Mouse (Mus musculus) hindbrain, embryonic 15.5 days (tissue): Measurements from ENCODE around the gene Hcls1. TPM values are rescaled to one million over a fixed set of nuclear protein-coding genes. Genes with fewer than 3 reads are reported as not detected.

ENCODE experiments used
- ATAC-seq: fragments of 200-750 bp; cut with Nextera tagmentation; 2 replicates; pipeline ENCODE4 v1.8.0; 2017; ENCODE audit warnings: low read depth, moderate number of reproducible peaks, moderate TSS enrichment; ENCODE audit not compliant: low FRiP score
- H3K27ac ChIP-seq: fragments of 300-500 bp; sonication (generic); replicated peaks from 2 replicates; pipeline ENCODE4 v1.5.1; 2015; ENCODE audit warnings: mild to moderate bottlenecking, inconsistent platforms
- H3K27me3 ChIP-seq: fragments of 300-500 bp; sonication (generic); 2 replicates; pipeline ENCODE4 v1.6.1; 2015; ENCODE audit warnings: control low read depth, inconsistent platforms
- H3K36me3 ChIP-seq: fragments of 300-500 bp; sonication (generic); 2 replicates; pipeline ENCODE4 v1.6.1; 2015; ENCODE audit warnings: control low read depth, inconsistent platforms
- H3K4me1 ChIP-seq: fragments of 300-500 bp; sonication (generic); replicated peaks from 2 replicates; pipeline ENCODE4 v1.6.1; 2015; ENCODE audit warnings: control low read depth, inconsistent platforms
- H3K4me2 ChIP-seq: fragments of 300-500 bp; sonication (generic); 2 replicates; pipeline ENCODE4 v1.6.1; 2015; ENCODE audit warnings: moderate library complexity, mild to moderate bottlenecking, inconsistent platforms
- H3K4me3 ChIP-seq: fragments of 300-500 bp; sonication (generic); 2 replicates; pipeline ENCODE4 v1.5.1; 2015; ENCODE audit warnings: mild to moderate bottlenecking, inconsistent platforms
- H3K9ac ChIP-seq: fragments of 300-500 bp; sonication (generic); 2 replicates; pipeline ENCODE4 v1.6.1; 2015; ENCODE audit warnings: inconsistent platforms
- H3K9me3 ChIP-seq: fragments of 300-500 bp; sonication (generic); 2 replicates; pipeline ENCODE4 v1.6.1; 2016; ENCODE audit warnings: control low read depth, inconsistent platforms
- WGBS: fragments of 180-500 bp; shearing (Covaris S2); methylation state at CpG from one replicate; pipeline ENCODE4 v1.1.7; 2015; 5-methylcytosine and 5-hydroxymethylcytosine counted together
- polyA plus RNA-seq: library from polyadenylated mRNA; unstranded; fragments of >200 nt; fragmentation: Nextera tagmentation; extraction: Ambion mirVana; gene quantifications from 2 replicates; pipeline ENCODE4 v1.2.1, GENCODE M21; 2015

Hcls1 gene
- polyA plus RNA-seq, 1 experiment from 2014 or later, result 2.1 TPM

GRCm38 (mm10) chr16:36921067-36921613 lies 13.6 kb upstream of the Hcls1 start:
- Histone ChIP-seq H3K4me1 (no peaks in the 10 kb centered on the region), H3K27me3 (no peaks in the 10 kb centered on the region), H3K9me3 (no peaks in the 10 kb centered on the region), H3K36me3 (peaks cover 51% of the 10 kb centered on the region), H3K4me2 (no peak overlapping the region), H3K27ac (no peak overlapping the region), H3K9ac (no peak overlapping the region), H3K4me3 (no peak overlapping the region)
- ATAC-seq, result no peak
- 96% methylated on average over 8 of the region's 8 CpGs for whole genome bisulfite sequencing

DNA sequence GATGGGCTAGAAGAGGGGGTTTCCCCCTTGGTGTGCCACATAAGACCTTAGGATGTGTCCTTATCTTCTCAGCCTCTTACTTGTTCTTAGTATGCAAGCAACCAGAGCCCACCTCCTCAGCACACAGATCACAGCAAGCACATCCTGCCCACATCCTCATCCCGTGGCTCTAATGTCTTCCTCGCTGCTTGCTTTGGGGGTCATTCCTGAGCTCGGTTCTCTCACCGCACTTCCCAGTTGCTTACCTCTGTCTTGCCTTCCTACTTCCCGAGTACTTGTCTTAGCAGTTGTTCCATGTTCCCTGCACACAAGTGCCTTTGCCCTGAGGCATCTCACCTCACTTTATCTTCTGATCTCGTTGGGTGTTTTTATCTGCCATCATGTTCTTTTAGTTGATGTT lies 12.8 kb upstream of the Hcls1 start:
- no peaks in the 10 kb centered on the region for H3K9me3 ChIP-seq
- no peak overlapping the region for H3K27ac ChIP-seq
- H3K36me3 ChIP-seq, result peaks cover 53% of the 10 kb centered on the region
- ATAC-seq, result no peak
- no peaks in the 10 kb centered on the region for H3K4me1 ChIP-seq
- H3K27me3 ChIP-seq, result no peaks in the 10 kb centered on the region
- WGBS, result 93% methylated on average over 6 of the region's 6 CpGs
- H3K4me3 ChIP-seq, result no peak overlapping the region
- no peak overlapping the region for H3K9ac ChIP-seq
- H3K4me2 ChIP-seq, result no peak overlapping the region

GRCm38 (mm10) chr16:36924312-36924711 lies 10.5 kb upstream of the Hcls1 start:
- H3K4me1 ChIP-seq, result no peaks in the 10 kb centered on the region
- 94% methylated on average over 8 of the region's 8 CpGs for WGBS
- no peak overlapping the region for H3K27ac ChIP-seq

DNA sequence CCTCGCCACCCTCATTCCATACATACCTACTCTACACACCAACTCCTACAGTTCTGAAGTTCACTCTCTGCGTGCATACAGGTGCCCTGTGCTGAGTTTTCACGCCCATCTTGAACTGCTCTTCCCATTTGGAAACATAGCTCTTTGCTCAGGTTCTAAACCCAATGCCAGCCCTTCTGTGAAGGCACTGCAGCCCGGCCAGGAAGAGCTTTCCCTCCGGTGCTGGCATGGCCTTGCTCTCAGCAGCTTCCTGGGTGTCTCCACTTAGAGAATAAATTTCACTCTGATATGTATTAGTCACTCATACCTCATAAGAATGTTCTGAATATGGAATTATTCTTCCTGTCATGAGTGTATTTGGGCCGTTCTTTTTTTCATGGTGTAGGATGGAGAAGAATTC lies 9.4 kb upstream of the Hcls1 start:
- no peaks in the 10 kb centered on the region for H3K27me3 ChIP-seq
- H3K9me3 ChIP-seq, result no peaks in the 10 kb centered on the region
- no peak overlapping the region for H3K9ac ChIP-seq
- H3K27ac ChIP-seq, result no peak overlapping the region
- no peak for ATAC-seq
- no peaks in the 10 kb centered on the region for H3K4me1 ChIP-seq
- 93% methylated on average over 6 of the region's 6 CpGs for WGBS
- H3K36me3 ChIP-seq, result peaks cover 45% of the 10 kb centered on the region
- H3K4me3 ChIP-seq, result no peak overlapping the region
- H3K4me2 ChIP-seq, result no peak overlapping the region

More at GRCm38 (mm10) chr16:36924312-36924711, 10.5 kb upstream of the Hcls1 start:
- H3K4me3 ChIP-seq, result no peak overlapping the region
- no peaks in the 10 kb centered on the region for H3K9me3 ChIP-seq
- H3K9ac ChIP-seq, result no peak overlapping the region
- no peak overlapping the region for H3K4me2 ChIP-seq
- peaks cover 45% of the 10 kb centered on the region for H3K36me3 ChIP-seq
- H3K27me3 ChIP-seq, result no peaks in the 10 kb centered on the region
- no peak for ATAC-seq

DNA sequence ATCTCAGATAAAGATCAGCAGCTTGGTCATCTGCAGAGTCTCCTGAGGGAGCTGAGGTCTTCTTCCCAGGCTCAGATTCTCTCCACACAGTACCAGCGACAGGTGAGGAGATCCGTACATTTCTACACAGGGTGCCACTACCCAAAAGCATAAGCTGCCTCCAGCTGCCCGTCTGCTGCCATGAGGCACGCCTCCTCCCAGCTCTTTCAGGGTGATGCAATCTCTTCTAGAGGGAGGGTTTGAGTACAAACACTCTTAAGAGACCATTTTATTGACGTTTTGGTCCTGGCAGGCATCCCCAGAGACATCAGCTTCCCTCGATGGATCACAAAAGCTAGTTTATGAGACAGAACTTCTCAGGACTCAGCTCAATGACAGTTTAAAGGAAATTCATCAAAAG lies 9.0 kb upstream of the Hcls1 start:
- no peaks in the 10 kb centered on the region for H3K9me3 ChIP-seq
- H3K4me3 ChIP-seq, result no peak overlapping the region
- H3K4me2 ChIP-seq, result no peak overlapping the region
- H3K9ac ChIP-seq, result no peak overlapping the region
- H3K27ac ChIP-seq, result no peak overlapping the region
- 93% methylated on average over 6 of the region's 6 CpGs for WGBS
- no peaks in the 10 kb centered on the region for H3K27me3 ChIP-seq
- no peaks in the 10 kb centered on the region for H3K4me1 ChIP-seq
- no peak for ATAC-seq
- H3K36me3 ChIP-seq, result peaks cover 49% of the 10 kb centered on the region

DNA sequence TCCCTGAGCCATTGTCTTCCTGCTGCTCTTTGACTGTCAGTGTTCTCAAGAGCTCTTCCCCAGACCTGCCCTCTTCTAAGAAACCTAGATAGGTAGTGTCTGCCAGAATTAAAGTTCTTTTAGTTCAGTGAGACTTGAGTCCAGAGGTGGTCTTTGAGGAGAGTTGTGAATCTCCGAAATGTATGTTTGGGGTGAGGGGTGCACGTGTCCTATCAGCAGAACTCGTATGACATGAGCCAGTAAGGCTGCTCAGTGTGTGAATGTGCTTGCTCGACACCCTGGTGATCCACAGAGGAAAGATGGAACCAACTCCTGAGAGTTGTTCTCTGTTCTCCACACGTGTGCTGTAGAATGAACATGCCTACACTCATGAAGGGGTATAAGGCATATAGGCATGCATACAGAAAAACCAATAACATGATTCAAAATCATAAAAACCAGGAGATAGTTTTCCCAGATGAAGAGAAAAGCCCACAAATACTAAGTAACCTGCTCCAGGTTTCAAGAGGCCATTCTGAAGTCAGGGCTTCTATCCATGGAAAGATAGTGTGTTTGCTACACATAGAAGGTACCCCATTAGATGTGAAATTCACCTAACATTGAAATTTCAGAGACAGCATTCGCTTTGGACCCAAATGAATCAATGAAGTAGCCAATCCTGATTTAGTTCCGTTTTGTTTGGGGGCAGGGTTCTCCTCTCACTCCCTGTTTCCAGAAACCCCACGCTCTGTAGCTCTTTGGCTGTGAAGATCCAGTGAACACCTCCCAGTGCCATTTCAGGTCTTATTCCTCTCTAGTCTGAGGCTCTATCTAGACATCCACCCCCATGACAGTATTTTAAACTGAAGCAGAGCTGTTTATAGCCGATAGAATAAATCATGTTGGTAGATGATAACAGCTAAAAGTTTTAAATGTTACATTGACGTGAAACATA lies 8.0 kb upstream of the Hcls1 start:
- Histone ChIP-seq H3K4me3 (no peak overlapping the region), H3K36me3 (peaks cover 58% of the 10 kb centered on the region), H3K4me1 (no peaks in the 10 kb centered on the region), H3K4me2 (no peak overlapping the region), H3K9me3 (no peaks in the 10 kb centered on the region), H3K9ac (no peak overlapping the region), H3K27me3 (no peaks in the 10 kb centered on the region), H3K27ac (no peak overlapping the region)
- 97% methylated on average over 10 of the region's 10 CpGs for WGBS
- no peak for ATAC-seq

DNA sequence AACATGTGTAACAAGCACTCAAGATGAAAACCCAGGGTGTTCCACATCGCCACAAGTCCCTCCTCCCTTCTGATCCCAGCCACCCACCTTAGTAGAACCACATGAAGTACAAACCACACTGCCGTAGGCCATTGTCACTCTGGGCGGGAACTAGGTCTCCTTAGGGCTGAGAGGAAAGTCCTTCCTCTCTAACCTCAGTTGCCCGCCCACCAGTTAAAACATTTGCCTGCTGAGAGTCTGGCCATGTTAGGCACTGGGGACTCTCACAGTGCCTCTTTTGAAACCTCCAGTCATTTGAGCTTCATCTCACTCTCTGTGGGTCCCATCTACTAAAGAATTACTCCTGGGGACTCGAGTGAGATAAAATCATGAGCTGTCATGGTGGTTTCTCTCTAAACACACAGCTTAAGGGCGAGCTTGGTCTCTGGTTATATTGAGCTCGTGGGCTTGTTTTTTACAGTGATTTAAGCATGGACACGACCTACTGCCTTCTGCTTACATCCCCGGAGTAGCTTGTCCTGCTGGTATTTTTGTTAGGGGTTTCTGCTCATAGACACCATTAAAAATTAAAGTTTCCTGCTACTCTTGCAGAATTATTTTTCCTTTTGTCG lies 7.2 kb upstream of the Hcls1 start:
- Histone ChIP-seq H3K27me3 (no peaks in the 10 kb centered on the region), H3K9ac (no peak overlapping the region), H3K36me3 (peaks cover 66% of the 10 kb centered on the region), H3K9me3 (no peaks in the 10 kb centered on the region), H3K4me1 (no peaks in the 10 kb centered on the region), H3K4me2 (no peak overlapping the region), H3K4me3 (no peak overlapping the region), H3K27ac (no peak overlapping the region)
- no peak for ATAC-seq
- 90% methylated on average over 10 of the region's 10 CpGs for WGBS

- Histone ChIP-seq H3K4me3 (no peak overlapping the region), H3K27me3 (no peaks in the 10 kb centered on the region)
- 94% methylated on average over 8 of the region's 8 CpGs for WGBS
Measured at GRCm38 (mm10) chr16:36928106-36928500, 6.7 kb upstream of the Hcls1 start.

GRCm38 (mm10) chr16:36929216-36929615 lies 5.6 kb upstream of the Hcls1 start:
- no peaks in the 10 kb centered on the region for H3K4me1 ChIP-seq
- H3K9ac ChIP-seq, result no peak overlapping the region
- no peaks in the 10 kb centered on the region for H3K9me3 ChIP-seq
- peaks cover 74% of the 10 kb centered on the region for H3K36me3 ChIP-seq
- no peak for ATAC-seq
- no peak overlapping the region for H3K27ac ChIP-seq
- H3K27me3 ChIP-seq, result no peaks in the 10 kb centered on the region
- no peak overlapping the region for H3K4me3 ChIP-seq
- WGBS, result 95% methylated on average over 7 of the region's 7 CpGs
- H3K4me2 ChIP-seq, result no peak overlapping the region

More at GRCm38 (mm10) chr16:36928106-36928500, 6.7 kb upstream of the Hcls1 start:
- no peaks in the 10 kb centered on the region for H3K4me1 ChIP-seq
- H3K9ac ChIP-seq, result no peak overlapping the region
- no peak for ATAC-seq
- H3K36me3 ChIP-seq, result peaks cover 71% of the 10 kb centered on the region
- H3K27ac ChIP-seq, result no peak overlapping the region
- no peak overlapping the region for H3K4me2 ChIP-seq
- H3K9me3 ChIP-seq, result no peaks in the 10 kb centered on the region

- H3K36me3 ChIP-seq, result peaks cover 66% of the 10 kb centered on the region
- ATAC-seq, result no peak
Measured at GRCm38 (mm10) chr16:36930231-36931136, 4.3 kb upstream of the Hcls1 start.

GRCm38 (mm10) chr16:36931381-36931780 lies 3.4 kb upstream of the Hcls1 start:
- no peak overlapping the region for H3K4me3 ChIP-seq
- ATAC-seq, result no peak
- no peak overlapping the region for H3K9ac ChIP-seq
- H3K36me3 ChIP-seq, result peaks cover 57% of the 10 kb centered on the region
- H3K27ac ChIP-seq, result no peak overlapping the region
- no peaks in the 10 kb centered on the region for H3K4me1 ChIP-seq
- H3K9me3 ChIP-seq, result no peaks in the 10 kb centered on the region
- WGBS, result 97% methylated on average over 10 of the region's 10 CpGs
- no peaks in the 10 kb centered on the region for H3K27me3 ChIP-seq
- no peak overlapping the region for H3K4me2 ChIP-seq

More at GRCm38 (mm10) chr16:36930231-36931136, 4.3 kb upstream of the Hcls1 start:
- Histone ChIP-seq H3K4me1 (no peaks in the 10 kb centered on the region), H3K27ac (no peak overlapping the region), H3K27me3 (no peaks in the 10 kb centered on the region), H3K4me2 (no peak overlapping the region), H3K9ac (no peak overlapping the region), H3K4me3 (no peak overlapping the region), H3K9me3 (no peaks in the 10 kb centered on the region)
- 90% methylated on average over 11 of the region's 11 CpGs for WGBS
